Mouse (Mus musculus) cerebellum, postnatal 10 days (tissue): ENCODE measurements around the gene Npm1.
A peak's percentile ranks its signal among the peaks of the same experiment; 100 is the strongest.

Experiments used
- DNase-seq, 2 experiments: peaks; one replicate each; pipeline ENCODE4 v3.0.0; 2021; ENCODE audit warnings: mixed read lengths in 2 of 2

Npm1 gene

GRCm38 (mm10) chr11:33179802-33180201 is 16.8 kb upstream of the Npm1 start:
- DNase-seq = no peak

- peak; percentile 81 to 85 for DNase-seq
These were observed 13.7 kb upstream of the Npm1 start for GRCm38 (mm10) chr11:33176525-33177245.

GRCm38 (mm10) chr11:33175768-33176167 is 12.8 kb upstream of the Npm1 start:
- no peak for DNase-seq

- DNase-seq = peak; percentile 81 to 84
These were observed 7.5 kb upstream of the Npm1 start for GRCm38 (mm10) chr11:33170489-33170888.

- peak; percentile 84 to 85 for DNase-seq
These were observed 602 bp downstream of the Npm1 start for GRCm38 (mm10) chr11:33162211-33162997.

- DNase-seq = no peak
These were observed 3.3 kb downstream of the Npm1 start for GRCm38 (mm10) chr11:33159741-33160140.

GRCm38 (mm10) chr11:33157453-33158196 is 5.4 kb downstream of the Npm1 start:
- DNase-seq = no peak

- no peak for DNase-seq
These were observed 6.5 kb downstream of the Npm1 start for GRCm38 (mm10) chr11:33156436-33157015.

GRCm38 (mm10) chr11:33154459-33154858 is 8.5 kb downstream of the Npm1 start:
- DNase-seq = no peak

- no peak for DNase-seq
These were observed 10.0 kb downstream of the Npm1 start for GRCm38 (mm10) chr11:33152997-33153396.

- no peak for DNase-seq
These were observed 11.2 kb downstream of the Npm1 start for GRCm38 (mm10) chr11:33151780-33152145.

GRCm38 (mm10) chr11:33151128-33151779 is 11.8 kb downstream of the Npm1 start:
- DNase-seq = no peak

GRCm38 (mm10) chr11:33150364-33150763 is 12.6 kb downstream of the Npm1 start:
- no peak for DNase-seq

- DNase-seq = no peak
These were observed 13.6 kb downstream of the Npm1 start for GRCm38 (mm10) chr11:33149453-33149852.

- DNase-seq = no peak
These were observed 13.9 kb downstream of the Npm1 start for GRCm38 (mm10) chr11:33149088-33149436.

- peak; percentile 84 to 87 for DNase-seq
These were observed 14.5 kb downstream of the Npm1 start for GRCm38 (mm10) chr11:33148338-33149087.

- peak; percentile 55 to 56 for DNase-seq
These were observed 15.3 kb downstream of the Npm1 start for GRCm38 (mm10) chr11:33147572-33148337.

- DNase-seq = peak; percentile 66 to 67
These were observed 15.8 kb downstream of the Npm1 start, which contains the start of gene Fgf18 for GRCm38 (mm10) chr11:33147171-33147571. Fgf18 (minus strand) TSS chr11:33147400.

GRCm38 (mm10) chr11:33146651-33147131 is 16.3 kb downstream of the Npm1 start:
- DNase-seq = peak; percentile 70 to 71

- peak; percentile 86 to 91 for DNase-seq
These were observed 16.9 kb downstream of the Npm1 start for GRCm38 (mm10) chr11:33146143-33146497.
